Mouse (Mus musculus) gonadal fat pad, adult 2 months (tissue): ENCODE results near the gene Smim26. TPM values are rescaled to one million over a fixed set of nuclear protein-coding genes. Genes with fewer than 3 reads are reported as not detected.
"Not testable (repeated sequence)": the region's sequence is repeated elsewhere in the genome, so short reads cannot be mapped to it uniquely, and the experiment has no call there.

Experiments
- DNase-seq: peaks from one replicate; pipeline ENCODE4 v3.0.0-alpha.2; 2012; ENCODE audit warnings: low read depth
- polyA plus RNA-seq: library from polyadenylated mRNA; depleted of rRNA; stranded (reverse); fragments of >200 nt; gene quantifications from 2 replicates; pipeline ENCODE4 v1.2.3, GENCODE M21; 2012; rRNA removed

Gene Smim26
- 10.5 and 12.2 TPM in 2 replicates for polyA plus RNA-seq

- DNase-seq: peak; percentile 27
Observed at GRCm38 (mm10) chr2:144593951-144594651, at the start of gene Smim26. Gene Smim26, plus strand, starts transcription at chr2:144594054.

GRCm38 (mm10) chr2:144544630-144545029 is 49.2 kb upstream of the Smim26 start:
- no peak for DNase-seq

- no peak for DNase-seq
Observed at GRCm38 (mm10) chr2:144545061-144545460, 48.8 kb upstream of the Smim26 start.

- no peak for DNase-seq
Observed at GRCm38 (mm10) chr2:144545481-144545880, 48.4 kb upstream of the Smim26 start.

- DNase-seq: no peak
Observed at GRCm38 (mm10) chr2:144547559-144547958, 46.3 kb upstream of the Smim26 start.

- no peak for DNase-seq
Observed at GRCm38 (mm10) chr2:144550529-144550928, 43.3 kb upstream of the Smim26 start, which contains the start of gene Rbbp9. Gene Rbbp9, minus strand, starts transcription at chr2:144550869.

GRCm38 (mm10) chr2:144553905-144554304 is 39.9 kb upstream of the Smim26 start:
- DNase-seq: no peak

- peak; percentile 12 for DNase-seq
Observed at GRCm38 (mm10) chr2:144555286-144555819, 38.5 kb upstream of the Smim26 start.

- peak; percentile 78 for DNase-seq
Observed at GRCm38 (mm10) chr2:144555820-144556552, 37.9 kb upstream of the Smim26 start, which contains the start of gene Sec23b. Gene Sec23b, plus strand, starts transcription at chr2:144556229.

GRCm38 (mm10) chr2:144588723-144589122 is 5.1 kb upstream of the Smim26 start:
- no peak for DNase-seq

- not testable (repeated sequence) for DNase-seq
Observed at GRCm38 (mm10) chr2:144593036-144593435, 818 bp upstream of the Smim26 start.

- DNase-seq: no peak
Observed at GRCm38 (mm10) chr2:144598006-144598405, 4.2 kb downstream of the Smim26 start.

- DNase-seq: peak; percentile 36
Observed at GRCm38 (mm10) chr2:144599831-144600687, 6.2 kb downstream of the Smim26 start, which contains the start of gene Dtd1. Gene Dtd1, plus strand, starts transcription at chr2:144599897.

- DNase-seq: no peak
Observed at GRCm38 (mm10) chr2:144601576-144601975, 7.7 kb downstream of the Smim26 start.

GRCm38 (mm10) chr2:144613956-144614355 is 20.1 kb downstream of the Smim26 start:
- DNase-seq: no peak

- no peak for DNase-seq
Observed at GRCm38 (mm10) chr2:144617074-144617874, 23.4 kb downstream of the Smim26 start.

- DNase-seq: no peak
Observed at GRCm38 (mm10) chr2:144621491-144621890, 27.6 kb downstream of the Smim26 start.

GRCm38 (mm10) chr2:144633551-144633950 is 39.7 kb downstream of the Smim26 start:
- DNase-seq: no peak

GRCm38 (mm10) chr2:144634231-144634630 is 40.4 kb downstream of the Smim26 start:
- DNase-seq: no peak

- no peak for DNase-seq
Observed at GRCm38 (mm10) chr2:144634729-144635128, 40.9 kb downstream of the Smim26 start.
